Mouse (Mus musculus) adrenal gland, postnatal 14 days (tissue): Measurements from ENCODE around the gene Cox6a1. TPM values are rescaled to one million over a fixed set of nuclear protein-coding genes. Genes with fewer than 3 reads are reported as not detected.
"Not testable (repeated sequence)": the region's sequence is repeated elsewhere in the genome, so short reads cannot be mapped to it uniquely, and the experiment has no call there.

Experiments used
- DNase-seq: peaks from one replicate; pipeline ENCODE4 v3.0.0; 2021; ENCODE audit warnings: mixed read lengths
- long read RNA-seq, 2 experiments: library from polyadenylated mRNA; stranded (forward); transcript quantifications; one replicate each; pipeline ENCODE4 v2.0.0; 2021
- total RNA-seq: library from RNA; stranded (reverse); gene quantifications from 2 replicates; pipeline ENCODE4 v1.2.3, GENCODE M21; 2021

Cox6a1 gene
- 1,778 and 1,846 TPM in 2 replicates for total RNA-seq
- long read RNA-seq, experiment 1, transcript Cox6a1-202 (2 exons, 620 nt) = minor isoform, 21 of 1,133 reads
- long read RNA-seq, experiment 1, transcript Cox6a1-201 (3 exons, 571 nt) = major isoform, 1,089 of 1,133 reads
- long read RNA-seq, experiment 1, partial matches to known transcripts = 19 of 1,133 reads
- long read RNA-seq, experiment 1, other reads (novel, unspliced or antisense) = 4 of 1,133 reads
- long read RNA-seq, experiment 2, transcript Cox6a1-201 (3 exons, 571 nt) = major isoform, 1,394 of 1,454 reads
- long read RNA-seq, experiment 2, transcript Cox6a1-202 (2 exons, 620 nt) = minor isoform, 27 of 1,454 reads
- long read RNA-seq, experiment 2, partial matches to known transcripts = 24 of 1,454 reads
- long read RNA-seq, experiment 2, other reads (novel, unspliced or antisense) = 9 of 1,454 reads

- DNase-seq = peak; percentile 100
Observed at GRCm38 (mm10) chr5:115348546-115349224, at the start of gene Cox6a1. TSS of gene Cox6a1 (minus strand) at chr5:115348981.

GRCm38 (mm10) chr5:115397839-115398780 lies 49.3 kb upstream of the Cox6a1 start:
- peak; percentile 40 for DNase-seq

GRCm38 (mm10) chr5:115396654-115397053 lies 47.9 kb upstream of the Cox6a1 start:
- no peak for DNase-seq

DNA sequence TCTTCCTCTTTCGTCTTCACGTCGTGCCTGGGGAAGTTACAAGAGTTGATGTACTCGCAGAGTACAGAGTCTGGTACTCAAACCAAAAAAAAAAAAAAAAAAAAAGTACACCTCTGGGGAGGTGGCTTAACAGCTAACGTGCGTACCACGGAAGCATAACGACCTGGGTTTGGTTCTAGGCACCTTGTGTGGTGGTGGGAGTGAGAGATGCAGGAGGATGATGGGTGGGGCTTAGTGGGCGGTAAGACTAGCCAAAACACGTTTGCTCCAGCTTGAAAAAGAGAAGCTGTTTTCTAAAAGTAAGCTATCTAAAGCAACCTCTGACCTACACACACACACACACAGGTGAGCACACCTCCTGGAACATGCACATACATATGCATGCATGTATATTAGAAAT lies 46.1 kb upstream of the Cox6a1 start:
- DNase-seq = no peak

- no peak for DNase-seq
Observed at GRCm38 (mm10) chr5:115394223-115394622, 45.4 kb upstream of the Cox6a1 start.

- DNase-seq = no peak
Observed at GRCm38 (mm10) chr5:115392969-115393368, 44.2 kb upstream of the Cox6a1 start.

DNA sequence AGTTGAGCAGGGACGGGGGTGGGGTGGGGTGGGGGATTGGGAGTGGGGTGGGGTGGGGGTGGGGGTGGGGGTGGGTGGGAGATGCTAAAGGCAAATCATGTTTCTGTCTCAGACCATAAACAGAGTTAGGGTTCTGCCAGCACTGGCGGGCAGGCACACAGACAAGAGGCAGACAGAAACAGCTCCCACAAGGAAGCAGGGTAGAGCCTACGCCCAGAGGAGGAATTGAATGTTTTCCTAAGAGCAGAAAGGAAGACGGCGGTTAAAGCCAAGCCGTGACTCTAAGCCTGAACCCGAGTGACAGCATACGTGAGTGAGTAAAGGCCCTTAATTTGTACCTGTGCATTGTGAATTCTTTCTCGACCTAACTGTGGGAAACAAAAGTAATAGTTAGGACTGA lies 43.2 kb upstream of the Cox6a1 start:
- DNase-seq = no peak

DNA sequence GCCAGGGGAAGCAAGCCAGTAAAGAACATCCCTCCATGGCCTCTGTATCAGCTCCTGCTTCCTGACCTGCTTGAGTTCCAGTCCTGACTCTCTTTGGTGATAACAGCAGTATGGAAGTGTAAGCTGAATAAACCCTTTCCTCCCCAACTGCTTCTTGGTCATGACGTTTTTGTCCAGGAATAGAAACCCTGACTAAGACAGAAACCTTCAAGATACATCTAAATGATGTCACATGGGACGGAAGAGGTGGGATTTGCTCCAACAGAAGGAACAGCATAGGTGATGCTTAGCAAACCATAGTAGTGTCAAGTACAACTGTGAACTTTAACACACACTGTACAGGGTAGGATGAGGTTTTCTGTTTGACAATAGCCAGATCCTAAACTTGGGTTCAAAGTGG lies 30.1 kb upstream of the Cox6a1 start:
- DNase-seq = not testable (repeated sequence)

- no peak for DNase-seq
Observed at GRCm38 (mm10) chr5:115375436-115375835, 26.7 kb upstream of the Cox6a1 start.

GRCm38 (mm10) chr5:115374204-115374820 lies 25.5 kb upstream of the Cox6a1 start:
- no peak for DNase-seq

- no peak for DNase-seq
Observed at GRCm38 (mm10) chr5:115373441-115374203, 24.8 kb upstream of the Cox6a1 start.

DNA sequence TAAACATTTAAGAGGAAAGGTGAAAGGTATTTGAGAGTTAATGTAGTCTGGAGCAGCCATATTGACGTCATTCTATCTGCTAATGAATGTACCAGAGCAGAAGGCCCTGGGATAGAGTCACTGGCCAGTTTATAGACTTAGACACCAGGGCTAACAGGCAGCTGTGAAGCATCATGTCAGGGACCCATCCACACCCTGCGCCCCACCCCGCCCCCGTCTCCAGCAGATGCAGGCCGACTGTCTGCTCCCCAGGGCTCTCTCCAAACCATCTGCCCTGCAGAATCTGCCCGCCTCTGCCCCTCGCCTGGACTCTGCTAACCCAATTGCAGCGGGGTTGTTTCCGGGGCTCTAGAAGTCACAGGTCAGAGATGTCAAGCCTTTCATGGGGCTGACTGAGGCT lies 23.0 kb upstream of the Cox6a1 start:
- peak; percentile 34 for DNase-seq

DNA sequence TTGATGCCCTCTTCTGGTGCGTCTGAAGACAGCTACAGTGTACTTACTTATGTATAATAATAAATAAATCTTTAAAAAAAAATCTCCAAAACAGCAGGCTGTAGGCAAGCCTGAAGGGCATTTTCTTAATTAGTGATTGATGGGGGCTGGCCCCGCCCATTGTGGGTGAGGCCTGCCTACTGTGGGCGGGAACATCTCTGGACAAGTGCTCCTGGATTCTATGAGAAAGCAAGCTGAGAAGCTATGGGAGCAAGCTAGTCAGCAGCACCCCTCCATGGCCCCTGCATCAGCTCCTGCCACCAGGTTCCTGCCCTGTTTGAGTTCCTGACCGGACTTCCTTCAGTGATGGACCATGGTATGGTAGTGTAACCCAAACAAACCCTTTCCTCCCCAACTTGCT lies 16.0 kb upstream of the Cox6a1 start:
- no peak for DNase-seq

DNA sequence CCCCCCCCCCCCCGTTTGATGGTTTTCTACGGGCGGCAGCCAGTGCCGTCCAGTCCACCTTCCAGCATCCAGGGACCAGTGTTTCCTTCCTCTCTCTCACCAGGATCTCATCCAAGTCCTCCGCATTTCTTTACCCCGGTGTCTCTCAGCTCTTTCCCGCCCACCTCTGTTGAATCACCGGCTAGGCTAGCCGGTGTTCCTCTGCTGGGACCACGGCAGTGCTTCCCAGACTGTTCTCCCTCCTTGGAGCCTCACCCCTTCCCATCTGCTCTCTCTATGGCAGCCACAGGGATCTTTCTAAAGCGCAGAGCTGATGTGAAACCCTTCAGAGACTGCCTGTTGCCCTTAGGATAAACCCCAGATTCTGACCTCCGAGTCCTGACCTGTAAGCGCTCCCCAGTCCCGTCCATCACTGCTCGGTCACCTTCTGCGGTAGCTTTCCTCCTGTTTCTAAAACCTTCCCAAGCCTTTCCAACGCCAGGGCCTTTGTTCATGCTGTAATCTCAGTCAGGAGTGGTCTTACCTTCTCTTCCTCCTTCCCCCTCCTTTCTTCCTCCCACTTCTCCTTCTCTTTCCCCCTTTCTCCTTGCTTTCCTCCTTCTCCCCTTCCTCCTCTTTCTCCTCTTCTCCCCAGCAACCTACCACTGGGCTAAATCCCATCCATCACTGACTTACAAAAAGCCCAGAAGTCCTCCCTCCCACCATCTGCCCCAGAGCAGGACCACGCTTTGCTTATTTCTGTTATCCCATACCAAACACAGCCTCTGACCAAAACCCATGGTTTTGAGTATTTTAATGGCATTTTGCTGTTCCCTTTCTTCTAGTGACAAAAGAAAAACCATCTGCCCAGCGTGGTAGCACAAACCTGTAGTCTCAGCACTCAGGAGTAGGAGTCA lies 14.3 kb upstream of the Cox6a1 start:
- no peak for DNase-seq

GRCm38 (mm10) chr5:115362216-115362615 lies 13.4 kb upstream of the Cox6a1 start:
- DNase-seq = no peak

GRCm38 (mm10) chr5:115359851-115360372 lies 11.1 kb upstream of the Cox6a1 start:
- DNase-seq = no peak

GRCm38 (mm10) chr5:115359438-115359837 lies 10.7 kb upstream of the Cox6a1 start:
- no peak for DNase-seq

- DNase-seq = peak; percentile 94
Observed at GRCm38 (mm10) chr5:115358872-115359271, 10.1 kb upstream of the Cox6a1 start.

GRCm38 (mm10) chr5:115355070-115355469 lies 6.3 kb upstream of the Cox6a1 start:
- DNase-seq = no peak

DNA sequence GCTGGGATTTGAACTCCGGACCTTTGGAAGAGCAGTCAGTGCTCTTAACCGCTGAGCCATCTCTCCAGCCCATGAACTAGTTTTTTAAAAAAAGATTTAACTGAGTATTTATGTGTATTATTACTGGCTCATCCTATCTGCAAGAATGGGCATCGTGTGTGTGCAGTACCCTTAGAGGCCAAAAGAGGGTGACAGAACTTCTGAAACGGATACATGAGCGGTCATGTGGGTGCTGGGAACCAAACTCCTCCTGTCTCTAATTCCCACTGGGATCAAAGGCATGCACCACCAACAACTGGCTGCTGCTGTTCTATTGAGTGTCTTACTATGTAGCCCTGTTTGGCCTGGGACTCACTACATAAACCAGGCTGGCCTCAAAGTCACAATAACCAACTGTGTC lies 2.6 kb upstream of the Cox6a1 start:
- DNase-seq = no peak
